Mouse (Mus musculus): Measurements from ENCODE around the gene Lysmd4.

GRCm38 (mm10) chr7:67243894-67244282 is 21.5 kb downstream of the Lysmd4 start:
- TF ChIP-seq POLR2A (IDR thresholded peaks at IDR 0.05; ENCODE audit: borderline replicate concordance, extremely low read depth, low read depth, low read length) = no peak
- TF ChIP-seq CTCF (IDR thresholded peaks at IDR 0.05; ENCODE audit: insufficient read depth, low read length) = no peak
